Mouse (Mus musculus) cerebellum, adult 2 months (tissue): ENCODE results near the gene Clasp1.

Experiments used
- CTCF ChIP-seq: fragments of 200-500 bp; IDR thresholded peaks from 2 replicates; pipeline ENCODE4 v1.5.1; 2011; ENCODE audit warnings: low read depth, mild to moderate bottlenecking, control low read depth, low read length, moderate library complexity, borderline replicate concordance; ENCODE audit not compliant: insufficient read depth
- POLR2A ChIP-seq: fragments of 200-500 bp; IDR thresholded peaks from 2 replicates; pipeline ENCODE4 v1.6.1; 2011; ENCODE audit warnings: low read length, control low read depth, borderline replicate concordance; ENCODE audit not compliant: insufficient read depth

- TF ChIP-seq CTCF (no peak), POLR2A (no peak)
Measured at GRCm38 (mm10) chr1:118402966-118403365, 14.1 kb downstream of the Clasp1 start.
